Mouse (Mus musculus) liver, embryonic 15.5 days (tissue): Measurements from ENCODE around the gene Rbpjl. TPM values are rescaled to one million over a fixed set of nuclear protein-coding genes. Genes with fewer than 3 reads are reported as not detected.

Experiments used
- ATAC-seq: fragments of 200-750 bp; cut with Nextera tagmentation; 2 replicates; pipeline ENCODE4 v1.8.0; 2017; ENCODE audit warnings: moderate number of reproducible peaks, mild to moderate bottlenecking, moderate library complexity; ENCODE audit not compliant: insufficient read depth
- H3K27ac ChIP-seq: fragments of 300-500 bp; sonication (generic); replicated peaks from 2 replicates; pipeline ENCODE4 v1.5.1; 2015; ENCODE audit warnings: mild to moderate bottlenecking, inconsistent platforms
- H3K27me3 ChIP-seq: fragments of 300-500 bp; sonication (generic); 2 replicates; pipeline ENCODE4 v1.6.1; 2015; ENCODE audit warnings: mild to moderate bottlenecking, inconsistent platforms
- H3K36me3 ChIP-seq: fragments of 300-500 bp; sonication (generic); replicated peaks from 2 replicates; pipeline ENCODE4 v1.6.1; 2015; ENCODE audit warnings: moderate library complexity, mild to moderate bottlenecking, inconsistent platforms
- H3K4me1 ChIP-seq: fragments of 300-500 bp; sonication (generic); replicated peaks from 2 replicates; pipeline ENCODE4 v1.6.1; 2015; ENCODE audit warnings: inconsistent platforms
- H3K4me2 ChIP-seq: fragments of 300-500 bp; sonication (generic); 2 replicates; pipeline ENCODE4 v1.6.1; 2015; ENCODE audit warnings: moderate library complexity, mild to moderate bottlenecking, inconsistent platforms
- H3K4me3 ChIP-seq: fragments of 300-500 bp; sonication (generic); replicated peaks from 2 replicates; pipeline ENCODE4 v1.5.1; 2015; ENCODE audit warnings: mild to moderate bottlenecking, inconsistent platforms
- H3K9ac ChIP-seq: fragments of 300-500 bp; sonication (generic); 2 replicates; pipeline ENCODE4 v1.6.1; 2015; ENCODE audit warnings: moderate library complexity, mild to moderate bottlenecking, inconsistent platforms
- H3K9me3 ChIP-seq: fragments of 300-500 bp; sonication (generic); replicated peaks from 2 replicates; pipeline ENCODE4 v1.6.1; 2016; ENCODE audit warnings: inconsistent platforms
- WGBS: fragments of 180-500 bp; shearing (Covaris S2); methylation state at CpG from one replicate; pipeline ENCODE4 v1.1.7; 2015; ENCODE audit warnings: mixed read lengths; ENCODE audit not compliant: insufficient replicate concordance; 5-methylcytosine and 5-hydroxymethylcytosine counted together
- microRNA-seq: library from miRNA; unstranded; fragments of <30 nt; microRNA quantifications from one replicate; pipeline ENCODE4, GENCODE M21; 2016
- polyA plus RNA-seq: library from polyadenylated mRNA; unstranded; fragments of >200 nt; fragmentation: Nextera tagmentation; extraction: Ambion mirVana; gene quantifications from 2 replicates; pipeline ENCODE4 v1.2.1, GENCODE M21; 2015

Rbpjl gene
- polyA plus RNA-seq, 1 experiment from 2014 or later: 0.07 TPM

- no peak overlapping the region for H3K9ac ChIP-seq
- H3K4me2 ChIP-seq: peak overlapping the region; percentile 23
- H3K9me3 ChIP-seq: no peaks in the 10 kb centered on the region
- no peak for ATAC-seq
- peaks cover 4% of the 10 kb centered on the region; the same call in 1 of the 2 replicates for H3K27me3 ChIP-seq
- H3K36me3 ChIP-seq: no peaks in the 10 kb centered on the region; the same call in 1 of the 2 replicates
- peaks cover 37% of the 10 kb centered on the region for H3K4me1 ChIP-seq
- H3K27ac ChIP-seq: peak overlapping the region; percentile 71
- 46% methylated on average over 7 of the region's 7 CpGs for WGBS
- H3K4me3 ChIP-seq: no peak overlapping the region
These were observed 55.0 kb downstream of the Rbpjl start for GRCm38 (mm10) chr2:164457942-164458341.

DNA sequence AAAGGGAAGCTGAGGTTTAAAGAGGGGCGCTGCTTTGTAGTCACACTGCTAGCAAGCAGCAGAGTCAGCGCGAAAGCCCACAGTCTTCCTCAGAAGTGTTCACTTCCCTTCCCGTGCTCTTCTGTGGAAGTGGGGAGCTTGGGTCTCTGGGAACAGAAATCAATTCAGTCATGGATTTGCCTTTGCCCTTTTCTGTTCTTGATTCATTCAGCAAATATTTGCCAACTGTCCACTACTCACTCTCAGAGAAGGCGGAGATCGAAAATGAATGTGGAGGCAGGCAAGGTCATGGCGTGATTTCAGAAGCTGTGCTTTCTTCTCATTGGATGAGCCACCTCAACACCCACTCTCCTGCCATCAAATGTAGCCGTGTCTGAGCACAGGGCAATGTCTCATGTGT is 55.6 kb downstream of the Rbpjl start:
- Histone ChIP-seq H3K4me3 (no peak overlapping the region), H3K27ac (peak overlapping the region; percentile 71), H3K9ac (no peak overlapping the region), H3K27me3 (peaks cover 4% of the 10 kb centered on the region; the same call in 1 of the 2 replicates), H3K4me2 (peak overlapping the region; percentile 20; the same call in 1 of the 2 replicates), H3K4me1 (peaks cover 40% of the 10 kb centered on the region), H3K9me3 (no peaks in the 10 kb centered on the region), H3K36me3 (peaks cover 4% of the 10 kb centered on the region; the same call in 1 of the 2 replicates)
- 45% methylated on average over 8 of the region's 8 CpGs for WGBS
- ATAC-seq: peak; percentile 11; the same call in 1 of the 2 replicates

GRCm38 (mm10) chr2:164460745-164461551 is 58.0 kb downstream of the Rbpjl start, which contains the start of gene Gm20458:
TSS of gene Gm20458 (plus strand) at chr2:164460967.
- under 1% methylated on average over 79 of the region's 79 CpGs for WGBS
- peak; percentile 95 for ATAC-seq
- Histone ChIP-seq H3K9me3 (no peaks in the 10 kb centered on the region), H3K4me3 (peak within 1 kb of the TSS; percentile 89), H3K36me3 (peaks cover 22% of the 10 kb centered on the region), H3K9ac (peak within 1 kb of the TSS; percentile 80), H3K4me2 (peak within 1 kb of the TSS; percentile 89), H3K27ac (peak within 1 kb of the TSS; percentile 76), H3K27me3 (peaks cover 4% of the 10 kb centered on the region; the same call in 1 of the 2 replicates), H3K4me1 (peaks cover 29% of the 10 kb centered on the region)

Small RNAs within 50 kb of the gene (microRNA-seq; reads per million reads assigned to microRNA genes)
- not detected for gene Mir7678

Other genes with a start within 250 kb of the Rbpjl start
- gene Kcns1, start 232.0 kb upstream of the Rbpjl start, polyA plus RNA-seq: not detected in 2 replicates
- gene Wfdc5, start 220.4 kb upstream of the Rbpjl start, polyA plus RNA-seq: not detected in 2 replicates
- gene Wfdc12, start 212.5 kb upstream of the Rbpjl start, polyA plus RNA-seq: not detected in 2 replicates
- not detected in 2 replicates for gene Wfdc15a, start 203.0 kb upstream of the Rbpjl start, polyA plus RNA-seq
- 0.22 TPM in 1 of 2 replicates, not detected in the other for gene Wfdc15b, start 181.5 kb upstream of the Rbpjl start, polyA plus RNA-seq
- gene Svs2, start 164.7 kb upstream of the Rbpjl start, polyA plus RNA-seq: not detected in 2 replicates
- not detected in 2 replicates for gene Svs3b, start 146.5 kb upstream of the Rbpjl start, polyA plus RNA-seq
- not detected in 2 replicates for gene Svs4, start 124.7 kb upstream of the Rbpjl start, polyA plus RNA-seq
- not detected in 2 replicates for gene Svs3a, start 113.9 kb upstream of the Rbpjl start, polyA plus RNA-seq
- gene Svs6, start 86.4 kb upstream of the Rbpjl start, polyA plus RNA-seq: not detected in 2 replicates
- not detected in 2 replicates for gene Svs5, start 70.4 kb upstream of the Rbpjl start, polyA plus RNA-seq
- gene Slpi, start 14.0 kb upstream of the Rbpjl start, polyA plus RNA-seq: 21.3 and 24.2 TPM in 2 replicates
- gene Matn4, start 2.0 kb downstream of the Rbpjl start, polyA plus RNA-seq: 0.28 and 0.32 TPM in 2 replicates
- gene Sdc4, start 40.7 kb downstream of the Rbpjl start, polyA plus RNA-seq: 55.0 and 63.3 TPM in 2 replicates
- 27.1 and 29.7 TPM in 2 replicates for gene Sys1, start 53.8 kb downstream of the Rbpjl start, polyA plus RNA-seq
- 5.0 TPM in 1 of 2 replicates, not detected in the other for gene Gm20458, start 57.8 kb downstream of the Rbpjl start, polyA plus RNA-seq
- gene Trp53tg5, start 70.6 kb downstream of the Rbpjl start, polyA plus RNA-seq: not detected in 2 replicates
- 2.2 and 6.2 TPM in 2 replicates for gene Dbndd2, start 83.0 kb downstream of the Rbpjl start, polyA plus RNA-seq
- gene Pigt, start 94.4 kb downstream of the Rbpjl start, polyA plus RNA-seq: 23.6 and 25.9 TPM in 2 replicates
- gene Wfdc2, start 159.3 kb downstream of the Rbpjl start, polyA plus RNA-seq: 1.7 TPM in 2 replicates
- not detected in 2 replicates for gene Spint3, start 170.3 kb downstream of the Rbpjl start, polyA plus RNA-seq
- gene Wfdc6a, start 182.3 kb downstream of the Rbpjl start, polyA plus RNA-seq: not detected in 2 replicates
- not detected in 2 replicates for gene Eppin, start 190.5 kb downstream of the Rbpjl start, polyA plus RNA-seq
- not detected in 2 replicates for gene Wfdc6b, start 210.4 kb downstream of the Rbpjl start, polyA plus RNA-seq
- gene Wfdc8, start 210.5 kb downstream of the Rbpjl start, polyA plus RNA-seq: not detected in 2 replicates
- not detected in 2 replicates for gene Wfdc16, start 235.7 kb downstream of the Rbpjl start, polyA plus RNA-seq